Mouse (Mus musculus): ENCODE measurements around the gene Ppp1cb. TPM values are rescaled to one million over a fixed set of nuclear protein-coding genes. Genes with fewer than 3 reads are reported as not detected.

Ppp1cb gene
- total and polyA plus RNA-seq, 2 experiments from 2014 or later, result 155 to 287 TPM

DNA sequence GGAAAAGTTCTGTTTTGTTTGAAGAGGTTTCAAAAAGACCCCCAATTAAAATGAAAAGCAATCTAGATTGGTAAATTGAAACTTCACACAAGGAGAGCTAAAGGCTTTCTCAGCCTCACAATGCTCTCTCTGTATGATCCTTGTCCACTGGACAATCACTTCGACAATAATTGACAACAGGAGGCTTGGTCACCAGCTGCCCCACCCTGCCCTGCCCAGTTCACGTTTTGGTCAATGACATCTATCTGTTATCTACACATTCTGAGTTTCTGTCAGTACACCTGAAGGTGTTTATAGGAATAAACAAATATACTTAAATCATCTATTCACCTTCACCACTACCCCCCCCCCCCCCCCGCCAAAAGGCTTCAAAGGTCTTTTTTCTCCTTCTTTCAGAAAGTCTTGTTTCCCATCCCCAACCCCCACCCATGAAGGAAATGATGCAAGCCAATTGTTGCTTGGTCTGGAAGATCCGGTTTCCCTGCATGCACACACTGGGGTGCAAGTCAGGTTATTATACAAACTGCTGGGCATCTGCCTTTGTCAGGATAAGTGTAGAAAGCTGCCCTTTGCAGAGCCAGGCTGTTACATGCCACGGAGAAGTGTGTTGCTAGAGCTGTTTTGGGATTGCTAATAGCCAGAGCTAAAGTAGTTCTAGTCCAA is 20.6 kb upstream of the Ppp1cb start:
- DNase-seq (ENCODE audit: low spot score), result no peak
- H3K4me1 ChIP-seq (ENCODE audit: control insufficient read depth, insufficient read depth), result no peaks in the 10 kb centered on the region
- no peak overlapping the region for H3K27ac ChIP-seq (ENCODE audit: low read depth)
- no peak overlapping the region for H3K4me3 ChIP-seq (ENCODE audit: low read depth, low read length)
- TF ChIP-seq EP300 (IDR thresholded peaks at IDR 0.05; ENCODE audit: low read depth) (no peak), CTCF (IDR thresholded peaks at IDR 0.05; ENCODE audit: low read depth) (no peak)
- no peak for ATAC-seq (ENCODE audit: insufficient read depth, low read depth)
- H3K4me2 ChIP-seq (ENCODE audit: low read depth, low read length), result no peak overlapping the region
- H3K36me3 ChIP-seq (replicated peaks; ENCODE audit: control insufficient read depth, insufficient read depth, low read length), result no peaks in the 10 kb centered on the region
- H3K27me3 ChIP-seq (ENCODE audit: control insufficient read depth, insufficient read depth, low read length), result no peaks in the 10 kb centered on the region
- no peaks in the 10 kb centered on the region for H3K9me3 ChIP-seq (replicated peaks; ENCODE audit: control insufficient read depth, low read length)
- WGBS, result 56% methylated on average over 5 of the region's 5 CpGs
- H3K9ac ChIP-seq (replicated peaks; ENCODE audit: low read depth, low read length), result no peak overlapping the region

DNA sequence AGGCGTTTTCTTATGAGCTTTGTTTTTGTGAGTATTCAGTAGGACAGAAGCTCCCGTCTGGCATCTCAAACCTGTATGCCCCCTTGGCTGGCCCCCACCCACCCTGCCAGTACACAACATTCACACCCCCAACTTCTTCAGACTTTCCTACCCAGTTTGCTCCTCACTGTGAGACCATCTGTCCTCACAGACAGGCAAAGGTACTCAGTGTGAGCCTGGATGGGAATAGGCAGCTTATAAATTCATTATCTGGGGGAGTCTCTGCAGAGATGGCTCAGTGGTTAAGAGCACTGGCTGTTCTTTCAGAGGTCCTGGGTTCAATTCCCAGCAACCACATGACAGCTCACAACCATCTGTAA is 20.1 kb upstream of the Ppp1cb start:
- Histone ChIP-seq H3K4me1 (ENCODE audit: control insufficient read depth, insufficient read depth) (no peaks in the 10 kb centered on the region), H3K36me3 (replicated peaks; ENCODE audit: control insufficient read depth, insufficient read depth, low read length) (no peaks in the 10 kb centered on the region), H3K4me2 (ENCODE audit: low read depth, low read length) (no peak overlapping the region), H3K27ac (ENCODE audit: low read depth) (no peak overlapping the region), H3K27me3 (ENCODE audit: control insufficient read depth, insufficient read depth, low read length) (no peaks in the 10 kb centered on the region), H3K9ac (replicated peaks; ENCODE audit: low read depth, low read length) (no peak overlapping the region), H3K4me3 (ENCODE audit: low read depth, low read length) (no peak overlapping the region), H3K9me3 (replicated peaks; ENCODE audit: control insufficient read depth, low read length) (no peaks in the 10 kb centered on the region)
- TF ChIP-seq CTCF (IDR thresholded peaks at IDR 0.05; ENCODE audit: low read depth) (no peak), EP300 (IDR thresholded peaks at IDR 0.05; ENCODE audit: low read depth) (no peak)
- 63% methylated on average over 2 of the region's 2 CpGs for WGBS
- ATAC-seq (ENCODE audit: insufficient read depth, low read depth), result no peak
- no peak for DNase-seq (ENCODE audit: low spot score)

DNA sequence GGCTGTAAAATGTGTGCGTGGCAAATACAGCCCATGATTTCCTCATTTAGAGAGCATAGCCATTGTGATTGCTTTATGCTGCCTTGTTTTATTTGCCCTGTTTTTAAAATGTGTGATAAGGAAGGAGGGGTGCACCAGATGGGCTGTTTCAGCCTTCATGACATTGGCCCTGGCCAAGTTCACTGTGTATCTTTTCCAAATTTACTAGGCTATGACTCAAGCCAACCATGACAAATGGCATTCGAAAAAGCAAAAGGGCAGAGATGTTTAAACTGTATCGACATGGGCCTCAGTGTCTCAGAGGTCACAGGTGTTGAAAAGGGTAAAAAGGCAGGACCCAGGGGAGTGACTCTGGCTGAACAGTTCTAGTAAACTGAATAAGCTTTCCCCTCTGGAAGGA is 17.3 kb upstream of the Ppp1cb start:
- 72% methylated on average over 3 of the region's 3 CpGs for WGBS
- Histone ChIP-seq H3K27me3 (ENCODE audit: control insufficient read depth, insufficient read depth, low read length) (no peaks in the 10 kb centered on the region), H3K27ac (ENCODE audit: low read depth) (no peak overlapping the region), H3K4me1 (ENCODE audit: control insufficient read depth, insufficient read depth) (0 out of 2 replicates have a peak, but pooled peaks cover 2% of the 10 kb centered on the region), H3K4me3 (ENCODE audit: low read depth, low read length) (no peak overlapping the region), H3K9ac (replicated peaks; ENCODE audit: low read depth, low read length) (no peak overlapping the region), H3K36me3 (replicated peaks; ENCODE audit: control insufficient read depth, insufficient read depth, low read length) (no peaks in the 10 kb centered on the region), H3K4me2 (ENCODE audit: low read depth, low read length) (no peak overlapping the region), H3K9me3 (replicated peaks; ENCODE audit: control insufficient read depth, low read length) (no peaks in the 10 kb centered on the region)
- ATAC-seq (ENCODE audit: insufficient read depth, low read depth), result no peak
- no peak for TF ChIP-seq EP300 (IDR thresholded peaks at IDR 0.05; ENCODE audit: low read depth)
- no peak for TF ChIP-seq CTCF (IDR thresholded peaks at IDR 0.05; ENCODE audit: low read depth)
- DNase-seq (ENCODE audit: low spot score), result no peak

DNA sequence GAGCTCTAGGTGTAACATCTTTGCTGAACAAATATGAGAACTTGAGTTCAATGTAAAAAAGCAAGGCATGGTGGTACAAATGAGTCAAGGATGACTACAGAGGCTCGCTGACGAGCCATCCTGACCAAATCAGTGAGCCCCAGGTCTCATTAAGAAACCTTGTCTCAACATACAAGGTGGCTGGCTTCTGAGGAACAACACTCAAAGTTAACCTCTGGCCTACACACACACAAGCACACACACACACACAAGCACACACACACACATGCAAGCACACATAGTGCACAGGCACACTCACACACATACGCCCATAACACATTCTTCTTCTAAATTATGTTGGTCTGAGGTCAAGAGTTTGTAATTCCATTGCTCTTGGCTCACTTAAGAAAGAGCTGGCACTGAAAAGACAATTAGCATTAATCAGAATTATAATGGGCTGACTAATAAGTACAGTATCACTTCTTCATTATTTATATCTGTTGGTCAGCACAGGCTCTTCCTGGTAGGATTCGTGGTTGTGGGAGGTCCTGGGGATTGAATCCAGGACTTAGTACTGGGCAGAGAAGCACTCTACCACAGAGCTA is 16.6 kb upstream of the Ppp1cb start:
- Histone ChIP-seq H3K27me3 (ENCODE audit: control insufficient read depth, insufficient read depth, low read length) (no peaks in the 10 kb centered on the region), H3K4me3 (ENCODE audit: low read depth, low read length) (no peak overlapping the region), H3K9ac (replicated peaks; ENCODE audit: low read depth, low read length) (no peak overlapping the region), H3K4me1 (ENCODE audit: control insufficient read depth, insufficient read depth) (peaks cover 8% of the 10 kb centered on the region; the same call in 1 of the 2 replicates), H3K4me2 (ENCODE audit: low read depth, low read length) (no peak overlapping the region), H3K9me3 (replicated peaks; ENCODE audit: control insufficient read depth, low read length) (no peaks in the 10 kb centered on the region), H3K27ac (ENCODE audit: low read depth) (no peak overlapping the region), H3K36me3 (replicated peaks; ENCODE audit: control insufficient read depth, insufficient read depth, low read length) (no peaks in the 10 kb centered on the region)
- TF ChIP-seq CTCF (IDR thresholded peaks at IDR 0.05; ENCODE audit: low read depth), result no peak
- no peak for TF ChIP-seq EP300 (IDR thresholded peaks at IDR 0.05; ENCODE audit: low read depth)
- ATAC-seq (ENCODE audit: insufficient read depth, low read depth) (no peak), DNase-seq (ENCODE audit: low spot score) (no peak)
- 81% methylated on average over 4 of the region's 4 CpGs for WGBS

DNA sequence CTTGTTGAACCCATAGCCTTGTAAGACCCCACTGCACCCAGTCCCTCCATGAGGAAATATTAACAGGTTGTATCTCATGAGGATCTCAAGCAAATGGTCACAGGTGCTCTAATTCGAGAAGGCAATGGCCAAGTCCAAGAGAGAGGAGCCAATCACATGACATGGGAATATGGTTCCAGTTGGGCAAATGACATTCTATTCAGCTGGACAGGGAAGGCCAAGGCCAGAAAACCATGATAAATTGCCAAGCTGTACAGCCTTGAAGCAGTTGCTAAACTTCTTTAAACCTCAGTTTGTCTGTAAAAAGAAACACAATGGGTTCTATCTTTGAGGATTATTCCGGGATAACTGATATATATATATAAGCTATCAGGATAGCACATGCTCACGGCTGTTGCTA is 14.7 kb upstream of the Ppp1cb start:
- Histone ChIP-seq H3K36me3 (replicated peaks; ENCODE audit: control insufficient read depth, insufficient read depth, low read length) (no peaks in the 10 kb centered on the region), H3K4me1 (ENCODE audit: control insufficient read depth, insufficient read depth) (peaks cover 8% of the 10 kb centered on the region; the same call in 1 of the 2 replicates), H3K4me3 (ENCODE audit: low read depth, low read length) (no peak overlapping the region), H3K4me2 (ENCODE audit: low read depth, low read length) (no peak overlapping the region), H3K27me3 (ENCODE audit: control insufficient read depth, insufficient read depth, low read length) (no peaks in the 10 kb centered on the region), H3K9me3 (replicated peaks; ENCODE audit: control insufficient read depth, low read length) (no peaks in the 10 kb centered on the region), H3K9ac (replicated peaks; ENCODE audit: low read depth, low read length) (no peak overlapping the region), H3K27ac (ENCODE audit: low read depth) (no peak overlapping the region)
- DNase-seq (ENCODE audit: low spot score), result no peak
- 80% methylated on average over 3 of the region's 3 CpGs for WGBS
- no peak for ATAC-seq (ENCODE audit: insufficient read depth, low read depth)
- TF ChIP-seq CTCF (IDR thresholded peaks at IDR 0.05; ENCODE audit: low read depth) (no peak), EP300 (IDR thresholded peaks at IDR 0.05; ENCODE audit: low read depth) (no peak)
